Mouse (Mus musculus) forebrain, embryonic 14.5 days (tissue): ENCODE results near the gene Ttc17. TPM values are rescaled to one million over a fixed set of nuclear protein-coding genes. Genes with fewer than 3 reads are reported as not detected.
"Not testable (repeated sequence)": the region's sequence is repeated elsewhere in the genome, so short reads cannot be mapped to it uniquely, and the experiment has no call there.

ENCODE experiments used
- ATAC-seq: fragments of 200-750 bp; cut with Nextera tagmentation; 2 replicates; pipeline ENCODE4 v1.8.0; 2017; ENCODE audit warnings: mild to moderate bottlenecking, moderate library complexity
- DNase-seq: peaks from one replicate; pipeline ENCODE4 v3.0.0-alpha.2; 2015; ENCODE audit warnings: low spot score
- H3K27ac ChIP-seq: fragments of 300-500 bp; sonication (generic); 2 replicates; pipeline ENCODE4 v1.5.1; 2014; ENCODE audit warnings: low read depth, mild to moderate bottlenecking, control low read depth, low read length, moderate library complexity
- H3K27me3 ChIP-seq: fragments of 300-500 bp; sonication (generic); replicated peaks from 2 replicates; pipeline ENCODE4 v1.6.1; 2014; ENCODE audit warnings: low read length, control low read depth, mixed read lengths; ENCODE audit not compliant: control insufficient read depth, insufficient read depth
- H3K36me3 ChIP-seq: fragments of 300-500 bp; sonication (generic); 2 replicates; pipeline ENCODE4 v1.6.1; 2014; ENCODE audit warnings: low read length, control low read depth; ENCODE audit not compliant: control insufficient read depth, insufficient read depth
- H3K4me1 ChIP-seq: fragments of 300-500 bp; sonication (generic); 2 replicates; pipeline ENCODE4 v1.6.1; 2014; ENCODE audit warnings: antibody characterized with exemption, low read length, control low read depth; ENCODE audit not compliant: control insufficient read depth, insufficient read depth
- H3K4me2 ChIP-seq: fragments of 300-500 bp; sonication (generic); 2 replicates; pipeline ENCODE4 v1.6.1; 2014; ENCODE audit warnings: mild to moderate bottlenecking, control low read depth, low read length
- H3K4me3 ChIP-seq: fragments of 300-500 bp; sonication (generic); 2 replicates; pipeline ENCODE4 v1.5.1; 2014; ENCODE audit warnings: low read depth, low read length, control low read depth
- H3K9ac ChIP-seq: fragments of 300-500 bp; sonication (generic); 2 replicates; pipeline ENCODE4 v1.6.1; 2014; ENCODE audit warnings: mild to moderate bottlenecking, low read length, control low read depth, moderate library complexity
- H3K9me3 ChIP-seq: fragments of 300-500 bp; sonication (generic); replicated peaks from 2 replicates; pipeline ENCODE4 v1.6.1; 2016; ENCODE audit warnings: low read length, control low read depth, mixed read lengths; ENCODE audit not compliant: control insufficient read depth
- WGBS: fragments of 180-500 bp; shearing (Covaris S2); extraction: QIAGEN DNeasy Blood & Tissue Kit; methylation state at CpG from one replicate; pipeline ENCODE4 v1.1.7; 2014; 5-methylcytosine and 5-hydroxymethylcytosine counted together
- polyA plus RNA-seq: library from polyadenylated mRNA; unstranded; fragments of >200 nt; fragmentation: Nextera tagmentation; extraction: Ambion mirVana; gene quantifications from 2 replicates; pipeline ENCODE4 v1.2.1, GENCODE M21; 2014

Gene Ttc17
- polyA plus RNA-seq, 1 experiment from 2014 or later = 19.1 TPM

DNA sequence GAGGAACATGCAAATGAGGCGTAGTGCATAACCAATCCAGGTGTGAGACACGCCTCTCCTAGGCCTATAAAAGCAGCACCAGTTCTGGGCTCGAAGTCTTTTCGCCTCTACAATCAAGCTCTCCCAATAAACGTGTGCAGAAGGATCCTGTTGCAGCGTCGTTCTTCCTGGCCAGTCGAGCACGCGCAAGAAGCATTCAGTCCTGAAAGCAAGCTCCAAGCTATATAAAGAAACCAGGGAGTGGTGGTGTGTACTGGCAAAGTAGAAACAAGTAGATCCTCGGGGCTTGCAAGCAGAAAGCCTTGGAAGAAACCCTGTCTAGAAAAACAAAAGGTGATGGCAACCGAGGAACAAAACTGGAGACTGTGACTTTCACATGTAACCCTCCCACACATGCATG, 15.4 kb downstream of the Ttc17 start:
- 88% methylated on average over 9 of the region's 12 CpGs for WGBS
- H3K4me1 ChIP-seq, H3K4me2 ChIP-seq, DNase-seq, H3K36me3 ChIP-seq, H3K4me3 ChIP-seq, H3K9ac ChIP-seq, H3K27ac ChIP-seq, H3K9me3 ChIP-seq, ATAC-seq, H3K27me3 ChIP-seq: not testable (repeated sequence)

DNA sequence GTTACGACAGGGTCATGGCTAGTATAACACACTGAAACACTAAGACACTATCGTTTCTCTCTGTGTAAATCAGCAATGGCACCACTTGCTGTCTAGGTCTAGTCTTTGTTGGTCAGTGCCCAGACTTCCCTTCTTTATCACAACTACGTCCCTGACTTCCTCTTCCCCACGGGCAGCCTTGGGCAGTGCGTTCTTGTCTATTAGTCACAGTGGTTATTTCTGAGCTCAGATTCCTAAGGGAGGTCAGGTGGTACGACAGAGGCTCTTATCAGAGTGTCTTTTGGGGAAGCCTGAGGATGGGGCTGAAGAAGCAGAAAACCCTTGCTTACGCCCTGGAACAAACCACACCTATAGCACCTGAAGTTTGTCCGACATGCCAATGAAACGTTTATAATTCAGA, 17.5 kb downstream of the Ttc17 start:
- no peak for ATAC-seq
- Histone ChIP-seq H3K4me1 (no peaks in the 10 kb centered on the region), H3K36me3 (peaks cover 11% of the 10 kb centered on the region; the same call in 1 of the 2 replicates), H3K9ac (no peak overlapping the region), H3K27me3 (no peaks in the 10 kb centered on the region), H3K4me3 (no peak overlapping the region), H3K9me3 (no peaks in the 10 kb centered on the region), H3K27ac (no peak overlapping the region), H3K4me2 (no peak overlapping the region)
- WGBS = 91% methylated on average over 9 of the region's 9 CpGs
- DNase-seq = no peak

DNA sequence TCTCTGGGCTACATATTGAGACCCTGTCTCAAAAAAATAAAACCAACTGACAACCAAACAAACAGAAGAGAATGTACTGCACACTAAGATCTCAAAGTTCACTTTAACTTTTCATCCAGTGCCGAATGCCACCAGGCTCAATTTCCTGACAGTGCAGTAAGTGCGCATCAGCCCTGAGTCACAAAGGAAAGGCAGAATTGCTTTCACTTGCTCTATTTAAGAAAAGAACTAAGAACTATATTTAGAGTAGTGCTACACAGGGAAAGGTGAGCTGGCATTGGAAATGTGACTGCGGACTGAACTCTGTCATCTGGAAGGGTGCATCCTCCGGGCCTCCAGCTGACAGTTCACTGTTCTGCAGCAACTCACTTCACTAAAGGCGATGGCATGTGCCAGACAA, 18.6 kb downstream of the Ttc17 start:
- Histone ChIP-seq H3K4me2 (no peak overlapping the region), H3K9me3 (no peaks in the 10 kb centered on the region), H3K27ac (no peak overlapping the region), H3K36me3 (peaks cover 18% of the 10 kb centered on the region; the same call in 1 of the 2 replicates), H3K27me3 (no peaks in the 10 kb centered on the region), H3K9ac (no peak overlapping the region), H3K4me1 (no peaks in the 10 kb centered on the region), H3K4me3 (no peak overlapping the region)
- WGBS = 95% methylated on average over 5 of the region's 5 CpGs
- ATAC-seq (no peak), DNase-seq (no peak)

DNA sequence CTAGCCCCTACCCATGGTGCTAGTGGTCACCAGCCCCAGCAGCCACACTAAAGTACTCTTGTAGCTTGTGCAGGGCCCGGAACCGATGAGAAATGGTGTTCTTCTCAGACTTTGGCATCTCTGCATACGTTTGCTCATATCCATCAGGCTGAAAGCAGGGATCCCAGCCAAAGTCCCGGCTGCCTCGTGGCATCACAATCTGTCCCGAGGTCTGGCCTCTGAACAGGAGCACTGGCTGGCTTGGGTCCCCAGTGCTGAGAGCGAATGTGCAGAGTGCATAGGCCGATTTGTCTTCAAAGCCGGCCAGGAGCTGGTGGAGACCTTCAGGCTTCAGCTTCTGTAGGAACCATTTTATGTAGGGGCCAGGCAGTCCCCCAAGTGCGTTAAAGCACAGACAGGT, 22.0 kb downstream of the Ttc17 start:
- H3K36me3 ChIP-seq = peaks cover 32% of the 10 kb centered on the region
- not testable (repeated sequence) for H3K27me3 ChIP-seq, H3K27ac ChIP-seq, H3K9ac ChIP-seq, H3K4me1 ChIP-seq, H3K4me2 ChIP-seq, H3K9me3 ChIP-seq, H3K4me3 ChIP-seq, DNase-seq, ATAC-seq
- WGBS = 88% methylated on average over 10 of the region's 10 CpGs

DNA sequence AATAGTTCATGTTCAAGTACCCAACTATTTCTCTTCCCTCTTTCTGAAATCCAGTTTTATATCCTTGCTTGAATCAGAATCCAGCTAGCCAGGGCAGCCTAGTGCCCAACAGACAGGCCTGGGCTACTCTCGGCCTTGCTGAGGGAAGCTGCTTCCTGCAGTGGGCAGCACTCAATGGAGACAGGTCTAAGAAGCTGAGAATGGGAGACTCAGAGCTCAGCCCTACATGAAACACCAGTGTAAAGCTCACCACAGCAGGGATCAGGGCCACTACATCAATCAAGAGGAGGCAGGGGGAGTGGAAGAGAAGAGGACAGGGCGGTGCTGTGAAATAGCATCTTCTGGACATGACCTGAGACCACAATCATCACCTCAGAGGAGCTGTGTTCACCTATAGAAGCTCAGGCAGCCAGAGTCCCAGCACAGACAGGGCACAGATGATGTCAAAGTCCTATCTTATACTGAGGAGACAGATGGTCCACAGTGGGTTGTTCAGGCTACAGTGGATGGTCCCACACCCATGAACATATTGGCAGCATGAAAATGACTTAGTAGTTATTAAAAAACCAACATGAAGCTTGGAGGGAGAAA, 25.3 kb downstream of the Ttc17 start:
- Histone ChIP-seq H3K9me3 (no peaks in the 10 kb centered on the region), H3K27me3 (no peaks in the 10 kb centered on the region), H3K4me3 (no peak overlapping the region), H3K4me1 (no peaks in the 10 kb centered on the region), H3K27ac (no peak overlapping the region), H3K36me3 (peaks cover 44% of the 10 kb centered on the region), H3K4me2 (no peak overlapping the region), H3K9ac (no peak overlapping the region)
- no peak for ATAC-seq
- DNase-seq = no peak
- 86% methylated on average over 2 of the region's 2 CpGs for WGBS

DNA sequence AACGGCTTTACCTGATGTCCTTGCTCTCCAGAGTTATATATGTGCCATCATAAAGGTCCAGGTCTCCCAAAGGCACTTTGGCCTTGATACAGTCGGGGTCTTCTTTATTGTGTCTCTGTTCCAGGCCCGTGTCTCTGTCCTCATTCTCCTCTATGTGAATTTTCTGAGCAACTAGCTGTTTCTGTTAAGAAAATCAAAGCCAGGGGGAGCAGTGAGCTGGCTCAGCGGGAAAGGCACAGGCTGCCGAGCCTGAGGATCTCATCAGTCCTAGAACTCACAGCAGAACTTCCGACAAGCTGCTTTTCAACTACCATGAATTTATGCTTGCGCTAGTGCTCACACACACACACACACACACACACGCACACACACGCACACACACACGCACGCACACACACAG, 27.8 kb downstream of the Ttc17 start:
- Histone ChIP-seq H3K9ac (no peak overlapping the region), H3K36me3 (peaks cover 56% of the 10 kb centered on the region), H3K4me2 (no peak overlapping the region), H3K9me3 (no peaks in the 10 kb centered on the region), H3K4me1 (no peaks in the 10 kb centered on the region), H3K27ac (no peak overlapping the region), H3K4me3 (no peak overlapping the region), H3K27me3 (no peaks in the 10 kb centered on the region)
- 84% methylated on average over 11 of the region's 11 CpGs for WGBS
- ATAC-seq (no peak), DNase-seq (no peak)

DNA sequence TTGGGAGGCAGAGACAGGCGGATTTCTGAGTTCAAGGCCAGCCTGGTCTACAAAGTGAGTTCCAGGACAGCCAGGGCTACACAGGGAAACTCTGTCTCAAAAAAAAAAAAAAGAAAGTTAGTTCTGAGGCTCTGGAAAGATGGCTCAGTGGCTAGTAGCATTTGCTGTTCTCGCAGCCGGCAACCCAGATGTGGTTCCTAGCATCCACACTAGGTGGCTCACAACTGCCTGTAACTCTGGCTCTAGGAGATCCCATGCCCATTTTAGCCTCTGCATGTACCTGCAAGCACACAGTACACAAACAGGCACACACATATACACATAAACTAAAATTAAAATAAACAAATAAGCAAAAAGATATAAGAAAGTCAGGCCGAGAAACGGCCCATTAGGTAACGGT, 35.4 kb downstream of the Ttc17 start:
- WGBS = 86% methylated on average over 6 of the region's 6 CpGs
- Histone ChIP-seq H3K27ac (no peak overlapping the region), H3K9ac (no peak overlapping the region), H3K4me1 (no peaks in the 10 kb centered on the region), H3K4me3 (no peak overlapping the region), H3K36me3 (peaks cover 78% of the 10 kb centered on the region), H3K27me3 (no peaks in the 10 kb centered on the region), H3K9me3 (no peaks in the 10 kb centered on the region), H3K4me2 (no peak overlapping the region)
- no peak for DNase-seq
- ATAC-seq = no peak

DNA sequence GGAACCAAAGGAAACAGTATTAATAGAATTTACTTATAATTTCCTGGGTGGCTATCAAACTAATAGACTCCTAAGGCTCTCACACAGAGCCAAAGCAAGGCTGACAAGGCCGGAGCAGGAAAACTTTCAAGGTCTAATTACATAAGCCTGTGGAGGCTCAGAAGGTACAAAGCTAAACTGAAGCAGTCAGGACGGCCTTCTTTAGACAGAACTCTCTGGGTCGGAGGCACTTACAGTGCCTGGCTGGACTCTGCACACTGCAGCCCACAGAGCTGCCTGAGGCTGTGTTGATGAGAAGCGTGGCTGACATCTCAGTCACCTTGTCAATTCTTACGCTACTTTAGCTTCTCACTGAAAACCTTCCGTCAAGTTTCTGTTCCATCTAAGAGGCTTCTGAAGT, 42.7 kb downstream of the Ttc17 start:
- WGBS = 98% methylated on average over 6 of the region's 6 CpGs
- no peaks in the 10 kb centered on the region for H3K27me3 ChIP-seq
- no peaks in the 10 kb centered on the region for H3K9me3 ChIP-seq
- H3K27ac ChIP-seq = no peak overlapping the region
- no peak overlapping the region for H3K9ac ChIP-seq
- no peak overlapping the region for H3K4me2 ChIP-seq
- H3K4me3 ChIP-seq = no peak overlapping the region
- DNase-seq = no peak
- no peaks in the 10 kb centered on the region for H3K4me1 ChIP-seq
- no peak for ATAC-seq
- H3K36me3 ChIP-seq = peaks cover 66% of the 10 kb centered on the region

DNA sequence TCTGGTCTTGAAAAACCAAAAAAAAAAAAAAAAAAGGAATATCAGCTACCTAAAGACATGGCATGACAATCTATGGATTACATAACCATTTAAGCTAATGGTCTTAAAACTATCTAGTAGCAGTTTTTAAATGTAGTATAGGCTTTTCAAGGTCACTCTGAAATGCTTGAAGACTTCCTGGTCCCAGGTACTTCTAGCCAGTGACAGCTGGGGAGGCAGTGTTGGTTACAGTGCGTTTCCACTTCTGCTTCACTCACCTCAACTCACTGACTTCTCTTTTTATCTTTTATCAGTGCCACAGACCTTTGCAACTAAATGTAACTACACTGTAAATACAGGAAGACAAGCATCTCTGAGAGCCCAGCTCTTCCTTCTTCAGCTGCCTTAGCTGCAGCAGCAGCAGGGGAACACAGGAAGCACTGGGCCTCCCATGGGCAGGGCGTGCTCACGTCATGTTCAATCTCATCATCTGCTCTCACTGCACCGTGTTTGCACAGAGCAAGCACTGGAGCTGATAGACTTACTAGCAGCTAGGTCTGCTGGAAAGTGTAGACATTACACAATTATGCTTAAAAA, 46.0 kb downstream of the Ttc17 start:
- Histone ChIP-seq H3K4me2 (no peak overlapping the region), H3K27me3 (no peaks in the 10 kb centered on the region), H3K9ac (no peak overlapping the region), H3K4me3 (no peak overlapping the region), H3K9me3 (no peaks in the 10 kb centered on the region), H3K27ac (no peak overlapping the region), H3K4me1 (no peaks in the 10 kb centered on the region), H3K36me3 (peaks cover 83% of the 10 kb centered on the region)
- ATAC-seq = no peak
- WGBS = 95% methylated on average over 4 of the region's 4 CpGs
- DNase-seq = no peak
